Mouse (Mus musculus) adrenal gland, adult (tissue): ENCODE measurements around the gene Olfr672.
"Not testable (repeated sequence)": the region's sequence is repeated elsewhere in the genome, so short reads cannot be mapped to it uniquely, and the experiment has no call there.

Source experiments
- DNase-seq, 2 experiments: peaks; one replicate each; pipeline ENCODE4 v3.0.0; 2022 to 2023; ENCODE audit warnings: low spot score in 1 of 2; ENCODE audit not compliant: inconsistent age in 2 of 2

The Olfr672 gene

DNA sequence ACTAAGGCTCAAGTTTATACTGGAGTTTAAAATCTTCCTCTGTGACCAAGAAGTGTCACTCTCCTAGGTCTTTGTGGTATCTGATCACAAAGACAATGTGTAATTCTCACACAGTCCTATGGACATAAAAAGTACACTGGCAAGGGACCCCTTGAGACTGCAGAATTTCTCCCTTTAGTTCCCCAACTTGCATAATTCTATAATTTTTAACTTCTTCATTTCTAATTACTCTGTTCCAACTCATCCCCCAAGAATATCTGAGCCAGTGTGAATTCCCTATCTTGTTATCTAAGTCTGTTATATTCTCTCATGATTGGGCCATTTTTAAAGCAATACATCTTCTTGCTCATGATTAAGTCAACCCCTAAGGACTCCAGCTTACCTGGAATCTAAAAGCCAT, at the start of gene Olfr672:
Gene Olfr672 (minus strand): TSS at position 101 of the 400 bp plus-strand sequence.
- DNase-seq: no peak

DNA sequence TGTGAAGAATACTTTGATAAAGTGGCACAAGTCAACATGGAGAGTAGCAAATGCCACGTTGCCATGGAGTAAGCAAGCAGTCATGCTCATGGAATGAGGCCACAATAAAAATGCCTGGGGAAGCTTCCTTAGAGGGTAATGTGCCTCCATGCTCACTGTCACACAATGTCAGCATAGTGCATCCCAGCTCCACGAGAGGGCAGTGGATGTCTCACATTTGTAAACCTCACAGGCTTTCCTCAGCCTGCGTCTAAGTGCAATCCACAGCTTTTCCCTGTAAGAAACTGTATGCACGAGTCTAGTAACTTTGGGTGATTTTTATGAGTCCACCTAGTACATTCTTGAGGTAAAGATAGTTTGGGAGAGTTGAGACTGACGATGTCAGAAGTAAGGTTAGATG, 32.0 kb upstream of the Olfr672 start:
- DNase-seq: peak in 1 of 2 experiments; percentile 18

DNA sequence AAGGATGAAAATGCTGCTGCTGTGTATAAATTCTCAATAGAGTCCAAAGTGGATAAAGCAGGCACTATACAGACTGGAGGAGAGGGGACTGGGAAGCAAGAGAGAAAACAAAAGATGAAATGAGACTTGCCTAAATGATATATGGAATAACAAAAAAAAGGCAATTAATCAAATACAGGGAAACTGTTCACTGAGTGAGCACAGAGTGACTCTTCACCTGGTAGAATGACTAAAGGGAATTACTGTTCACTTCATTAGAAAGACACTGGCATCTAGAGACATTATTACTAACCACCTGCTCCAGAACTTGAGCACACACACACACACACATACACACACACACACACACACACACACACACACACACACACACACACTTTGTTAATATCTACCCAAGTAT, 30.6 kb upstream of the Olfr672 start, which contains the start of gene Olfr676:
Gene Olfr676 (plus strand): TSS at position 301 of the 400 bp plus-strand sequence.
- DNase-seq: no peak

DNA sequence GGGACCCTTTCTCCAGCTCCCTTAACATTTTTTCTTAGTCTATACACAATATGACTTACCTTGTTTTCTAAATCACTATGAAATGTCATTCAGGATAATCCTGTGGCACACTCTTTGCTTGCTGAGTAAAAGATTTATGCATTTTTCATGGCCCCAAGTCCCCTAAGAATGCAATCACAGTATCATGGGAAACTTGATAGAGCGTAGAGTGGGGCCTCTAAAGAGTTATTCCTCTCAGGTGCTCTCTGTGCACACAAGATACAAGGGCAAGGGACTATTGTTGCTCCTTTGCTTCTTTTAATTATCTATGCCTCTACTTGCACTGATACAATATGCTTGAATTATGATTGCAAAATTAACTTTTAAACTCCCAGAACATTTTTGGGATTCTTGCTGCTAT, 26.5 kb upstream of the Olfr672 start, which contains the start of gene Olfr675:
Gene Olfr675 (minus strand): TSS at position 101 of the 400 bp plus-strand sequence.
- no peak for DNase-seq

DNA sequence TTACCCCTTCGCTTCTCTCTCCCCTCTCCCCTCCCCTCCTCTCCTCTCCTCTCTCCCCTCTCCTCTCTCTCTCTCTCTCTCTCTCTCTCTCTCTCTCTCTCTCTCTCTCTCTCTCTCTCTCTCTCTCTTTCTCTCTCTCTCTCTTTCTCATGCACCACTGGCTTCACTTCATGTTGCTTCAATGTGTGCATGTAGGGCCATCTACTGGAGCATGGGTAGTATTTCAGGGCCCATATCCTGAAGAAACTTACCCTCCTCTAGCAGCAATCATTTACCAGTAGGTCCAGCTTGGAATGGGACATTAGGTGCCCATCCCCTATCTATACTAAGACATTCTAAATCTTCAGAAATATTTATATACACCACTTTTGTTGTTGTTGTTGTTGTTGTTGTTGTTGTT, 20.7 kb upstream of the Olfr672 start:
- no peak for DNase-seq

DNA sequence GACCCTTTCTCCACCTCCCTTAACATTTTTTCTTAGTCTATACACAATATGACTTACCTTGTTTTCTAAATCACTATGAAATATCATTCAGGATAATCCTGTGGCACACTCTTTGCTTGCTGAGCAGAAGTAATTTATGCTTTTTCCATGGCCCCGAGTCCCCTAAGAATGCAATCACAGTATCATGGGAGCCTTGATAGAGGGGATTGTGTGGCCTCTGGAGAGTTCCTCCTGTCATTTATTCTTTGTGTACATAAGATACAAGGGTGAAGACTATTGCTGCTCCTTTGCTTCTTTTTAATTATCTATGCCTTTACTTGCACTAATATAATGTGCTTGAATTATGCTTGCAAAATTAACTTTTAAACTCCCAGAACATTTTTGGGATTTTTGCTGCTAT, 22.8 kb downstream of the Olfr672 start, which contains the start of gene Olfr671:
Gene Olfr671 (minus strand): TSS at position 101 of the 400 bp plus-strand sequence.
- no peak for DNase-seq

DNA sequence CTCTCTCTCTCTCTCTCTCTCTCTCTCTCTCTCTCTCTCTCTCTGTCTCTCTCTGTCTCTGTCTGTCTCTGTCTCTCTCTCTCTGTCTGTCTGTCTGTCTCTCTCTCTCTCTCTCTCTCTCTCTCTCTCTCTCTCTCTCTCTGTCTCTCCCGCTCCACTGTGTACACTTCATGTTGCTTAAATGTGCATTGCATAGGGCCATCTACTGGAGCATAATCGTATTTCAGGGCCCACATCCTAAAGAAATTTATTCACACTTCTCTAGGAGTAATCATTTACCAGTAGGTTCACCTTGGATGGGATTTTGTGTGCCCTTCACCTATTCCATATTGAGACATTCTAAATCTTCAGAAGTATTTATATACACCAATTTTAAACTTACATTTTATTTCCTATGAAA, 29.3 kb downstream of the Olfr672 start:
- DNase-seq: not testable (repeated sequence)

DNA sequence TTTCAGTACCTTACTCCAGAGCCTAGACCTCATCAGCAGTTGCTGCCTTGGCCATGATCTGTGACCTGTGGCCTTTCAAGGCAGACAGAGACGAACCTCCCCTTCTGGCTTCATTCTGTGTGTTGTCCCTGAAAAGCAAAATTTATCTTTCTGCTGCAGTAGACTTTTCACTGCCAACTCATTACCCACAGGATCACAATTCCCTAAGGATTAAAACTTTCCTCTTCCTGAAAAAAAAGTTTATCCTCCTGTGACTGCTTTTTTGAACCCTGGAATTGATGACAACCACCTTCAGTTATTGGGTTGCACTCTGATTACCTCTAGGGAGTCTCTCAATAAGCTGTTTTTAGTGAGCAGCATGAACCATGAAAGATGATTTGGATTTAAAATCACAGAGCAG, 39.3 kb downstream of the Olfr672 start, which contains the start of gene Olfr670:
Gene Olfr670 (minus strand): TSS at position 101 of the 400 bp plus-strand sequence.
- DNase-seq: peak in 1 of 2 experiments; percentile 30

DNA sequence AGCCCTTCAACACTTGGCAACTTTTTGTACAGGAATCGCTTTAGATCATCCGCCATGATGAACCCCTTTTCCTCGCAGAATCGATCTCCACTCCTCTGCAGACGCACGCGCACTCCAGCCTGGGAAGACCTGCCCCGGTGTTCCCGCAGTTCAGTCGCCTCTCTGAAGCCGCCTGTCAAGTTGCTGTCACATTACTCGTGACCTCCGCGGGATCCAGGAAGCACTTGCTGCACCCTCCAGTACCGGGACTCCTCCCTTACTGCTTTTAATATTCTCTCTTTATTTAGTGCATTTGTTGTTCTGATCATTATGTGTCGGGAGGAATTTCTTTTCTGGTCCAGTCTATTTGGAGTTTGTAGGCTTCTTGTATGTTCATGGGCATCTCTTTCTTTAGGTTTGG, 51.6 kb downstream of the Olfr672 start:
- DNase-seq: not testable (repeated sequence)
